Mouse (Mus musculus): Measurements from ENCODE around the gene Fam207a.

The Fam207a gene

DNA sequence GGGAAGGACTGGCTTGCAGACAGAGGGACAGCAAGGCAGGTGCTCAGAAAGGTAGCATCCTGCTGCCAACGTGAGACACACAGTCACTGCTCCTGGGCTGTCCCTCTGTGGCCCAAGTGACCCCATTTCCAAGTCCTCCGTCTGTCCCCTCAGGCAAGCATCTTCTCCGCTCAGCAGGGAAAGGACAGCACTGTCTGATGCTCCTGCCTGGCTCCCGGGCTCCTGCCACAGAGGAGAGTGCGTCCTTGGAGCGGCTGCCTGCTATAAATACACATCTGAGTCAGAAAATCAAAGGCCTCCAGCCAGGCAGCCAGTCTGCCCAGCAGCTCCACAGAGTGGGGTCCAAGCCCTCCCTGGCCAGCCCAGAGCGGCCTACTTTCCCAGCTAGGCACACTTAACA is 59.1 kb downstream of the Fam207a start:
- peak; percentile 88 to 92 for DNase-seq (ENCODE audit: inconsistent age in 2 of 2, low spot score in 1 of 2)

- DNase-seq (ENCODE audit: inconsistent age in 2 of 2, low spot score in 1 of 2) = peak in 1 of 2 experiments; percentile 58
Measured at GRCm38 (mm10) chr10:77455251-77456010, 60.2 kb downstream of the Fam207a start.

DNA sequence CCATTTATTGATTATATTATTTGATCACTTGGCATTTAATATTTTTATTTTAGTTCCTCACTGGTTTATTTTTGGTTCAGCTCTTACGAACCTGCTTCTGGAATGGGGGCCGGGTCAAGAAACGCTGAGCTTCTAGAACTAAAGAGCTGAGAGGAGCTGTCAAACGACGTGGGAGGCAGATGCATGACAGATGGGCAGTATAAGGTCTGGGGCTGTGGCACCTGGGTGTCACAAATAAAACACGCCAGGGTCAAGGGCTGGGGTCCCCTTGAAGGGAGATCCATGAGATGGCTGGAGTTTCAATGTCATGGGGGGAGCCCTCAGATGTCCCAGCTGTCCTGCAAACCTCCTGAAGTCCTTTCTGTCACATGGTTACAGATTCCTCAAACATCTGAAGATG is 60.8 kb downstream of the Fam207a start:
- no peak for DNase-seq (ENCODE audit: inconsistent age in 2 of 2, low spot score in 1 of 2)

DNA sequence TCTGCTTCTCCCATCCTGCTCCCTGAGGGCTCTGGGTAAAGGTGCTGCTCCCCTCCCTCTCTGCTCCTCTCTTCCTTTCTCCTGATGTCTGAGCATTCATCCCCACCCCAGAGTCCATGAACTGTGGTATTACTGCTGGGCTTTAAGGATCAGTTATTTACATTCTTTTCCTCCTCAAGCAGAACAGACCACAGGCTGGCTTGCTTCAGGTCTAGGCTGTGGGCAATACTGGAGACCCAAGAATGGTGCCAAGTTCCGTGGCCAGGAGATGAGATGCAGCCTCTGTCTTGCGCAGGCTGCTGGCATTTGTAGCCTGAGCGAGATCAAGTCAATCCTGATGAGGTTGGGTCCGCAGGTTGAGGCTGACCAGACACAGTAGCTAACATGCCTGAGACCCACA is 63.8 kb downstream of the Fam207a start:
- no peak for DNase-seq (ENCODE audit: inconsistent age in 2 of 2, low spot score in 1 of 2)

- no peak for DNase-seq (ENCODE audit: inconsistent age in 2 of 2, low spot score in 1 of 2)
Measured at GRCm38 (mm10) chr10:77450159-77450464, 65.5 kb downstream of the Fam207a start.

DNA sequence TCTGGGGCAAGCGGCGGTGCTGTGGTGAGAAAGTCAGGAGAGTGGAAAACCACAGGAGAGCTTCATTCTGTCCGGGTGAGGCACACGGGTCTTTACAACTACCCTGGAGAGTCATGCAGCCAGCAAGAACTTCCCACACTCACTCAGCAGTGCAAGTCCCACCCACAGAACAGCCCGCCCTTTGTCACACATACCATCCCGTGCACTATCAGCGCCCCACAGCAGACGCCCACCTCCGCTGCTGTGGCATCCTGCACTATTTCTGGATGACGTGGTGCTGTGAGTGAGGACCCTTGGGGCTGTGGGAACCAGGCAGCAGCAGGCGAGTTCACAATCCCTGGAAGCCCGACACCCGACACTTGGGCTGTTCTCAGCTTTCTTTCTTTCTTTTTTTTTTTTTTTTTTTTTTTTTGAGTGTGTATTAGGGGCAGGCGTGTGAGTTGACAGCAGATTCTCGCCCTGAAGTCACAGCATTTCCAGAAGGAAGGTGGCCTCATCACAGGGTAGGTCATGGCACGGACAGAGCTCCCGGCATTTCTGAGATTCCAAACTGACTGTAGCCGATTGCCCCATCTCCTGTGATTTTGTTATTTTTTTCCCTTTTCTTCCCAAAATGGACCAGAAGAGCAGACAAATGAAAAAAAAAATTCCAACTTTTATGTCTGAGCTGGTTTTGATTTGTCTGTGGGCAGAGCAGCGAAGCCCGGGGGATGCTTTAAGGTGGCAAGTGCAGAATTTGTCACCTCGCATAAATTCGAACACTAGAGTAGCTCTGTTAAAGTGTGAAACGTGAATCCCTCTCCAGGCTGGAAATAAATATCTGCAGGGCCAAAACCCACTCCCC is 66.0 kb downstream of the Fam207a start:
- DNase-seq (ENCODE audit: inconsistent age in 2 of 2, low spot score in 1 of 2) = no peak

DNA sequence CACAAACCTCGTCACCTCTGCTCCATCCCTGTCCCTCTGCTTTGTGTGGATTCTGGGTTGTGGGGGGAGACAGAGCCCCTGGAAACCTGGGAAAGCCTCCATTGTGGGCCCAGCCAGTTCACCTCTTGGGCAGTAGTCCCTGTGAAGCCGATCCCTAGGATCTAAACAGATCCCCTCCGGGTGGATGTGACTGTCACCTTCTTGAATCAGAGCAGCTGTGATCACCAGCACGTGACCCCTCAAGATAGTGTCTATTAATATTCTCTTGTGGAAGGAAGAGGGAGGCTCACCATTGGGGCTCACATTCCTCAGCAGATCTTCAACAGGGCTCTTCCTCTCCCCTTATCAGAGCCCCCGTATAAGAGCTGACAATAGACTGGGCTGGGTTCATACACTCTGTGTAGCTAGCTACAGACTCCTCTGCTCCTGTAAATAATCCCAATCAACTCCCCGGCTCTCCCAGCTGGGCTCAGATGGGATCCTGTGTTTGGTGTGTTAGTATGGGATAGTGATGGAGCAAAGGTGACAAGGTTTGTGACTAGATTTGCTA is 66.8 kb downstream of the Fam207a start:
- DNase-seq (ENCODE audit: inconsistent age in 2 of 2, low spot score in 1 of 2) = no peak

DNA sequence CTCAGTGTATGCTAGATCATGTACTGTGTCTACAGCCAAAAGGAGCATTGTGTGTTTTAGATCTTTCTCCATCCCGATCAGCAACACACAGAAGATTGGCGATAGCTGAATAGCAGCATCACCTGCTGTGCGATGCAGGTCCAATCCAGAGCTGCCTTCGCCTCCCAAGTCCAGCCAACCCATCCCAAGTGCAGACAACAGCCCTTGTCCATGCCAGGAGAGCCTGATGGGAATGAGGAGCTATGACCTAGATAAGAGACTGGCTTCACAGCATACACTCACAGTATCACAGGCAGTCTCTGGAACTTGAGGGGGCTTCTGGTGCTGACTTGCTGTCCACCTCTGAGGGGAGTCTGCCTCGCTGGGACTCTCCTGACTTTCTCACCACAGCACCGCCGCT is 67.4 kb downstream of the Fam207a start:
- DNase-seq (ENCODE audit: inconsistent age in 2 of 2, low spot score in 1 of 2) = no peak

- no peak for DNase-seq (ENCODE audit: inconsistent age in 2 of 2, low spot score in 1 of 2)
Measured at GRCm38 (mm10) chr10:77447755-77448154, 67.8 kb downstream of the Fam207a start.

GRCm38 (mm10) chr10:77442250-77442649 is 73.3 kb downstream of the Fam207a start:
- no peak for DNase-seq (ENCODE audit: inconsistent age in 2 of 2, low spot score in 1 of 2)

GRCm38 (mm10) chr10:77441812-77442211 is 73.8 kb downstream of the Fam207a start:
- no peak for DNase-seq (ENCODE audit: inconsistent age in 2 of 2, low spot score in 1 of 2)

DNA sequence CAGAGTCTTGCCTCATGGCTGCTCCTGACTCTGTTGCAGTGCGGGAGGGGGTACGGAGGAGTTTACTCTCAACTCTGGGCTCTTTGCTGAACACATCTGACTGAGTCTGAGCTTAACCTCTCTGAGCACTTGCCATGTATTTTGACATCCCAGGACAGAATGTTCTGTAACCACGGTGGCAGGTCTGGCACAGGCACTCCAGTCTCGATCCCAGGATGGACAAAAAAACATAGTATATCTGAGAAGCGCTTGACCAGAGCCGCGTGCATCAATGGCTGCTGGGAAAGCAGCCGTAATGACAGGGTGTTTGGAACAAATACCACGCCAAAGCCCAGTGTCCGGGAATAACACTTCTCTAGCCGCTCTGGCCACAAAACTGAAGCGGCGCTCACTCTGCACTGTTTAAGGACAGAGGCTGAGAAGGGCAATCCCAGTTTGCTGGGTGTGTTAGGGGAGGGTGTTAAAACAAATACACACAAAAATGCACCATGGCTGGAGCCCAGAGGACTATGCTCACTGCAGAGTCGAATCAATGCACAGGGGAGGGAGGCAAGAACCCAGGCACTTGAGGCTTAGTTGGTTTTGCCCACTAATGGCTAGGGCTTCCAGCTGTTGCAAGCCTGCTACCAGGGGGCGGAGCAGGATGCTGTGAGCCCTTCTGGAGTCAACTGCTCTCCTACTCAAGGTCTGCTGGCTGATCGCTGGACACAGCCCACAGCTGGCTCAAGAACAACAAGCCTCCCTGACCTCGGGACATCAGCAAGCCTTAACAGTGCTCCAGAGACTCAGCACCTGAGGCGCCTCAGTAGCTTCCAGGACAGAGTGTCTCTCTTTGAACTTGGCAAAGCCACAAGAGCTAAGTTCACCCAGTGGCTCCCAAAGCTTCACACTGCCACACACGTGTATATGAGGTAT is 74.5 kb downstream of the Fam207a start:
- DNase-seq (ENCODE audit: inconsistent age in 2 of 2, low spot score in 1 of 2) = peak; percentile 69 to 81

DNA sequence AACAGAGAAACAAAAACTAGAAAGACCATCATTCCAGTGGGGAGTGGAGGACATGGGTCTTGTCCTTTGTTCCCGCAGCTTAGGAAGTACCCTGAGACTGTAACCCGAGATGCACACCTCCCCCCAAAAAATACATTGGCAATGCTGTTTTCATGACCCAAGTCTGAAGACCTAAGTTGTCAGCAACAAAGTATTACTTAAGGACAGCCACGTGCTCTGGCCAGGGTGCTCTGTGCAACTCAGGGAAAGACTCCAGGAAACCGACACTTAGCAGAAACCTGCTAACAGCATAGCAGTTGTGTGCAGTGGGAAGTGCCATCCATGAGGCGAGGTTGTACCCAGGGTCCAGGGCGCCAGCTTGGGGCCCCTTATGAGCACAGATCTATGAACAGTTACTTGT is 75.3 kb downstream of the Fam207a start:
- no peak for DNase-seq (ENCODE audit: inconsistent age in 2 of 2, low spot score in 1 of 2)

DNA sequence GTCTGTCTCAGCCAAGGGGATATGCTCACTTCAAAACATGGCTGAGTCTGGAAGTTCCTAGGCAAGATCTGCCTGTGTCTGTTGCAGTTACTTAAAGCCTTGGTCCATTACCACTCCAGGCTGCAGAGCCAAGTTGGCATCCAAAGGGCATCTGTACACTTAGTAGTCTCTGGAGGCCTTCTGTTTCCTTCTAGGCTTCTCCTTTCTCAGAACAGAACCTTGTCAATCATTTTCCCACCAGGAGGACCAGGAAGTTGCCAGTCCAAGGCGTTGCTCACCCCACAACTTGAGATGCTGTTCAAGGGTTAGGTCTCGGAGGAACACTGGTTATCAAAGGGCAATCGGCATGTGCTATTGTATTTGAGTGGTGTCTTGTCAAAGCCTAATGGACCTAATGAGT is 76.6 kb downstream of the Fam207a start:
- DNase-seq (ENCODE audit: inconsistent age in 2 of 2, low spot score in 1 of 2) = no peak

DNA sequence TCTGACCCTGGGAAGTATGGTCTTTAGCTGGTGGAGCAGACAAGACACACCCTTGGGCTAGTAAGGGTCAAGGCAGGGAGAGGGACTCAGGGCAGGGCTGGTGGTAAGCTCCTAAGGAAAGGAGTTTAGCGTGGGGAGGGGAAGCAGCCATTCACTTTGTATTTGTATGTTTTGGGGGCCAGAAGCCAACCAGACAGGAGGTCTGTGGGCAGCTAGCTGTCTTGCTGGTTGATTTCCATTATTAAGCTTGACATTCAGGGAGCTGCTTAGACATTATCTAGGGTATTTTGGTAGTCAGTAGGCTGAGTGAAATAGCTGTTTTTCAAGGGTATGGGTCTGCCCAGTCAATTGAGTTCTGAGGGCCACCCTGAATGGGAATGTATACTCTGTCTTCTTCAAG is 77.6 kb downstream of the Fam207a start:
- no peak for DNase-seq (ENCODE audit: inconsistent age in 2 of 2, low spot score in 1 of 2)
